Mouse (Mus musculus) hindbrain, embryonic 16.5 days (tissue): Measurements from ENCODE around the gene Tspan33. TPM values are rescaled to one million over a fixed set of nuclear protein-coding genes. Genes with fewer than 3 reads are reported as not detected.

Experiments used
- ATAC-seq: fragments of 200-750 bp; cut with Nextera tagmentation; 2 replicates; pipeline ENCODE4 v1.8.0; 2017; ENCODE audit warnings: moderate TSS enrichment, moderate library complexity
- H3K27ac ChIP-seq: fragments of 300-500 bp; sonication (generic); 2 replicates; pipeline ENCODE4 v1.5.1; 2014; ENCODE audit warnings: low read depth, mild to moderate bottlenecking, control low read depth, low read length, moderate library complexity
- H3K27me3 ChIP-seq: fragments of 300-500 bp; sonication (generic); replicated peaks from 2 replicates; pipeline ENCODE4 v1.6.1; 2014; ENCODE audit warnings: low read length; ENCODE audit not compliant: control insufficient read depth, insufficient read depth
- H3K36me3 ChIP-seq: fragments of 300-500 bp; sonication (generic); 2 replicates; pipeline ENCODE4 v1.6.1; 2014; ENCODE audit warnings: mild to moderate bottlenecking, low read length, moderate library complexity, mixed read lengths; ENCODE audit not compliant: control insufficient read depth, insufficient read depth
- H3K4me1 ChIP-seq: fragments of 300-500 bp; sonication (generic); 2 replicates; pipeline ENCODE4 v1.6.1; 2014; ENCODE audit warnings: low read depth, low read length; ENCODE audit not compliant: control insufficient read depth, insufficient read depth
- H3K4me2 ChIP-seq: fragments of 300-500 bp; sonication (generic); 2 replicates; pipeline ENCODE4 v1.6.1; 2014; ENCODE audit warnings: mild to moderate bottlenecking, low read length, control low read depth, moderate library complexity
- H3K4me3 ChIP-seq: fragments of 300-500 bp; sonication (generic); 2 replicates; pipeline ENCODE4 v1.5.1; 2014; ENCODE audit warnings: mild to moderate bottlenecking, low read length, control low read depth, moderate library complexity
- H3K9ac ChIP-seq: fragments of 300-500 bp; sonication (generic); 2 replicates; pipeline ENCODE4 v1.6.1; 2014; ENCODE audit warnings: low read depth, mild to moderate bottlenecking, control low read depth, low read length, moderate library complexity
- H3K9me3 ChIP-seq: fragments of 300-500 bp; sonication (generic); 2 replicates; pipeline ENCODE4 v1.6.1; 2014; ENCODE audit warnings: mild to moderate bottlenecking, low read length, moderate library complexity; ENCODE audit not compliant: control insufficient read depth
- WGBS: fragments of 180-500 bp; shearing (Covaris S2); extraction: QIAGEN DNeasy Blood & Tissue Kit; methylation state at CpG from one replicate; pipeline ENCODE4 v1.1.7; 2014; 5-methylcytosine and 5-hydroxymethylcytosine counted together
- polyA plus RNA-seq: library from polyadenylated mRNA; unstranded; fragments of >200 nt; fragmentation: Nextera tagmentation; extraction: Ambion mirVana; gene quantifications from 2 replicates; pipeline ENCODE4 v1.2.1, GENCODE M21; 2015

Tspan33 gene
- polyA plus RNA-seq, result 10.8 and 15.2 TPM in 2 replicates

GRCm38 (mm10) chr6:29693953-29694352, at the start of gene Tspan33:
TSS of gene Tspan33 (plus strand) at chr6:29694222.
- peaks cover 2% of the 10 kb centered on the region; the same call in 1 of the 2 replicates for H3K27me3 ChIP-seq
- H3K4me3 ChIP-seq, result peak within 1 kb of the TSS; percentile 96
- H3K4me2 ChIP-seq, result peak within 1 kb of the TSS; percentile 96
- peak; percentile 100 for ATAC-seq
- WGBS, result under 1% methylated on average over 38 of the region's 41 CpGs
- H3K9me3 ChIP-seq, result no peaks in the 10 kb centered on the region
- peak within 1 kb of the TSS; percentile 86 for H3K9ac ChIP-seq
- H3K4me1 ChIP-seq, result peaks cover 8% of the 10 kb centered on the region
- H3K27ac ChIP-seq, result peak within 1 kb of the TSS; percentile 68; the same call in 1 of the 2 replicates
- H3K36me3 ChIP-seq, result no peaks in the 10 kb centered on the region

GRCm38 (mm10) chr6:29649494-29650169, 44.4 kb upstream of the Tspan33 start:
- H3K9me3 ChIP-seq, result no peaks in the 10 kb centered on the region
- no peak overlapping the region for H3K9ac ChIP-seq
- no peak overlapping the region for H3K27ac ChIP-seq
- no peaks in the 10 kb centered on the region for H3K4me1 ChIP-seq
- 33% methylated on average over 14 of the region's 14 CpGs for WGBS
- H3K36me3 ChIP-seq, result no peaks in the 10 kb centered on the region
- H3K4me2 ChIP-seq, result no peak overlapping the region
- ATAC-seq, result peak; percentile 48
- no peaks in the 10 kb centered on the region for H3K27me3 ChIP-seq
- H3K4me3 ChIP-seq, result no peak overlapping the region

GRCm38 (mm10) chr6:29650170-29650549, 43.9 kb upstream of the Tspan33 start:
- no peak overlapping the region for H3K9ac ChIP-seq
- ATAC-seq, result no peak
- no peak overlapping the region for H3K27ac ChIP-seq
- H3K4me2 ChIP-seq, result no peak overlapping the region
- no peaks in the 10 kb centered on the region for H3K4me1 ChIP-seq
- no peaks in the 10 kb centered on the region for H3K9me3 ChIP-seq
- H3K36me3 ChIP-seq, result no peaks in the 10 kb centered on the region
- 72% methylated on average over 10 of the region's 10 CpGs for WGBS
- no peak overlapping the region for H3K4me3 ChIP-seq
- H3K27me3 ChIP-seq, result no peaks in the 10 kb centered on the region

- no peaks in the 10 kb centered on the region for H3K36me3 ChIP-seq
- H3K9ac ChIP-seq, result no peak overlapping the region
- H3K27ac ChIP-seq, result no peak overlapping the region
- no peaks in the 10 kb centered on the region for H3K27me3 ChIP-seq
- H3K4me1 ChIP-seq, result no peaks in the 10 kb centered on the region
- no peaks in the 10 kb centered on the region for H3K9me3 ChIP-seq
- H3K4me3 ChIP-seq, result no peak overlapping the region
- H3K4me2 ChIP-seq, result no peak overlapping the region
- ATAC-seq, result no peak
Measured at GRCm38 (mm10) chr6:29653271-29653670, 40.8 kb upstream of the Tspan33 start.

- H3K27ac ChIP-seq, result no peak overlapping the region
- H3K9ac ChIP-seq, result no peak overlapping the region
- no peaks in the 10 kb centered on the region for H3K4me1 ChIP-seq
- H3K36me3 ChIP-seq, result no peaks in the 10 kb centered on the region
- H3K9me3 ChIP-seq, result no peaks in the 10 kb centered on the region
- ATAC-seq, result no peak
- no peak overlapping the region for H3K4me3 ChIP-seq
- no peak overlapping the region for H3K4me2 ChIP-seq
- H3K27me3 ChIP-seq, result no peaks in the 10 kb centered on the region
- WGBS, result 80% methylated on average over 3 of the region's 3 CpGs
Measured at GRCm38 (mm10) chr6:29658626-29659475, 35.2 kb upstream of the Tspan33 start.

- H3K4me2 ChIP-seq, result no peak overlapping the region
- H3K9me3 ChIP-seq, result no peaks in the 10 kb centered on the region
- ATAC-seq, result no peak
- H3K27me3 ChIP-seq, result no peaks in the 10 kb centered on the region
- H3K4me1 ChIP-seq, result no peaks in the 10 kb centered on the region
- H3K27ac ChIP-seq, result no peak overlapping the region
- H3K36me3 ChIP-seq, result no peaks in the 10 kb centered on the region
- 76% methylated on average over 2 of the region's 2 CpGs for WGBS
- H3K4me3 ChIP-seq, result no peak overlapping the region
- H3K9ac ChIP-seq, result no peak overlapping the region
Measured at GRCm38 (mm10) chr6:29659964-29660363, 34.1 kb upstream of the Tspan33 start.

GRCm38 (mm10) chr6:29660662-29661307, 33.2 kb upstream of the Tspan33 start:
- Histone ChIP-seq H3K27me3 (no peaks in the 10 kb centered on the region), H3K4me2 (no peak overlapping the region), H3K36me3 (no peaks in the 10 kb centered on the region), H3K4me3 (no peak overlapping the region), H3K27ac (no peak overlapping the region), H3K9me3 (no peaks in the 10 kb centered on the region), H3K4me1 (no peaks in the 10 kb centered on the region), H3K9ac (no peak overlapping the region)
- 38% methylated on average over 11 of the region's 11 CpGs for WGBS
- ATAC-seq, result no peak

- Histone ChIP-seq H3K4me3 (no peak overlapping the region), H3K9me3 (no peaks in the 10 kb centered on the region), H3K27ac (no peak overlapping the region), H3K4me2 (no peak overlapping the region), H3K36me3 (no peaks in the 10 kb centered on the region), H3K27me3 (no peaks in the 10 kb centered on the region), H3K9ac (no peak overlapping the region), H3K4me1 (no peaks in the 10 kb centered on the region)
- 90% methylated on average over 6 of the region's 6 CpGs for WGBS
- ATAC-seq, result no peak
Measured at GRCm38 (mm10) chr6:29667266-29667665, 26.8 kb upstream of the Tspan33 start.

GRCm38 (mm10) chr6:29671741-29672140, 22.3 kb upstream of the Tspan33 start:
- Histone ChIP-seq H3K27me3 (no peaks in the 10 kb centered on the region), H3K27ac (no peak overlapping the region), H3K4me3 (no peak overlapping the region), H3K9ac (no peak overlapping the region), H3K9me3 (no peaks in the 10 kb centered on the region), H3K4me1 (peaks cover 3% of the 10 kb centered on the region; the same call in 1 of the 2 replicates), H3K36me3 (no peaks in the 10 kb centered on the region), H3K4me2 (no peak overlapping the region)
- WGBS, result 22% methylated on average over 3 of the region's 3 CpGs
- no peak for ATAC-seq
